Mouse (Mus musculus) forebrain, embryonic 10.5 days (tissue): ENCODE results near the gene 4930469K13Rik. TPM values are rescaled to one million over a fixed set of nuclear protein-coding genes. Genes with fewer than 3 reads are reported as not detected.
A peak's percentile ranks its signal among the peaks of the same experiment; 100 is the strongest.

Experiments
- DNase-seq: peaks from one replicate; pipeline ENCODE4 v3.0.0-alpha.2; 2017; ENCODE audit warnings: low spot score; ENCODE audit errors: extremely low spot score
- H3K27ac ChIP-seq: fragments of 300-500 bp; sonication (generic); 2 replicates; pipeline ENCODE4 v1.5.1; 2016; ENCODE audit warnings: mild to moderate bottlenecking
- H3K27me3 ChIP-seq: fragments of 300-500 bp; sonication (generic); 2 replicates; pipeline ENCODE4 v1.6.1; 2016; ENCODE audit warnings: mild to moderate bottlenecking; ENCODE audit not compliant: poor library complexity, severe bottlenecking
- H3K36me3 ChIP-seq: fragments of 300-500 bp; sonication (generic); replicated peaks from 2 replicates; pipeline ENCODE4 v1.6.1; 2016; ENCODE audit warnings: mild to moderate bottlenecking, moderate library complexity
- H3K4me1 ChIP-seq: fragments of 300-500 bp; sonication (generic); 2 replicates; pipeline ENCODE4 v1.6.1; 2016
- H3K4me3 ChIP-seq: fragments of 300-500 bp; sonication (generic); 2 replicates; pipeline ENCODE4 v1.5.1; 2016; ENCODE audit warnings: mild to moderate bottlenecking, moderate library complexity
- H3K9me3 ChIP-seq: fragments of 300-500 bp; sonication (generic); 2 replicates; pipeline ENCODE4 v1.6.1; 2016; ENCODE audit warnings: mild to moderate bottlenecking, moderate library complexity
- WGBS: fragments of 180-500 bp; shearing (Covaris S2); methylation state at CpG from one replicate; pipeline ENCODE4 v1.1.7; 2016; 5-methylcytosine and 5-hydroxymethylcytosine counted together
- polyA plus RNA-seq: library from polyadenylated mRNA; unstranded; fragments of >200 nt; fragmentation: Nextera tagmentation; extraction: Ambion mirVana; gene quantifications from 2 replicates; pipeline ENCODE4 v1.2.1, GENCODE M21; 2016

The 4930469K13Rik gene
- polyA plus RNA-seq, 1 experiment from 2014 or later, result not detected

DNA sequence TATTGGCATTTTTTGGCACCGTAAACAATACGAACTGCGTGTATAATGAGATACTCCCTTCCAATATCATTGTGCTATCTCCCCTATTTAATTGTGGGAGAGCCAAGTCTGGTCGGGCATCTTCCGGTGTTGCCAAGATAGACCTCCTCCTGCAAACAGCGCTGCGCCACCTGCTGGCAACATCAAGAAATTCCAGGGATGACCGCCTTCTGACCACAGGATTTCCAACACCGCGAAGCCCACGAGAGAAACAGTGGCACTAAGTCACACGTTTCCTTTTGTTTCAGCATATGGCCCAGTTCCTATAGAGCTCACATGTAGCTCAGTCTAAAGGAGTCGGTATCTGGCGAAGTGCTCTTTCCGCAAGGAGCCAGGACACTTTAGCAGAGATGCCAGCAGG, 24.6 kb downstream of the 4930469K13Rik start:
- Histone ChIP-seq H3K4me3 (no peak overlapping the region), H3K27me3 (peaks cover 8% of the 10 kb centered on the region), H3K9me3 (no peaks in the 10 kb centered on the region), H3K36me3 (no peaks in the 10 kb centered on the region), H3K4me1 (peaks cover 4% of the 10 kb centered on the region; the same call in 1 of the 2 replicates), H3K27ac (no peak overlapping the region)
- WGBS, result 16% methylated on average over 15 of the region's 15 CpGs
- DNase-seq, result peak; percentile 74

GRCm38 (mm10) chr11:34072309-34072708, 26.0 kb downstream of the 4930469K13Rik start:
- DNase-seq, result no peak
- 69% methylated on average over 4 of the region's 4 CpGs for WGBS
- Histone ChIP-seq H3K4me1 (peaks cover 4% of the 10 kb centered on the region; the same call in 1 of the 2 replicates), H3K9me3 (no peaks in the 10 kb centered on the region), H3K36me3 (no peaks in the 10 kb centered on the region), H3K27ac (no peak overlapping the region), H3K27me3 (peaks cover 8% of the 10 kb centered on the region), H3K4me3 (no peak overlapping the region)

GRCm38 (mm10) chr11:34070596-34070995, 27.8 kb downstream of the 4930469K13Rik start:
- H3K27ac ChIP-seq, result no peak overlapping the region
- peaks cover 4% of the 10 kb centered on the region; the same call in 1 of the 2 replicates for H3K4me1 ChIP-seq
- peaks cover 8% of the 10 kb centered on the region for H3K27me3 ChIP-seq
- no peaks in the 10 kb centered on the region for H3K36me3 ChIP-seq
- DNase-seq, result no peak
- no peak overlapping the region for H3K4me3 ChIP-seq
- no peaks in the 10 kb centered on the region for H3K9me3 ChIP-seq

GRCm38 (mm10) chr11:34063702-34064485, 34.5 kb downstream of the 4930469K13Rik start:
- no peak for DNase-seq
- no peaks in the 10 kb centered on the region for H3K36me3 ChIP-seq
- 52% methylated on average over 5 of the region's 5 CpGs for WGBS
- H3K4me1 ChIP-seq, result peaks cover 8% of the 10 kb centered on the region
- H3K9me3 ChIP-seq, result no peaks in the 10 kb centered on the region
- H3K27ac ChIP-seq, result peak overlapping the region; percentile 63
- H3K4me3 ChIP-seq, result no peak overlapping the region
- no peaks in the 10 kb centered on the region for H3K27me3 ChIP-seq

DNA sequence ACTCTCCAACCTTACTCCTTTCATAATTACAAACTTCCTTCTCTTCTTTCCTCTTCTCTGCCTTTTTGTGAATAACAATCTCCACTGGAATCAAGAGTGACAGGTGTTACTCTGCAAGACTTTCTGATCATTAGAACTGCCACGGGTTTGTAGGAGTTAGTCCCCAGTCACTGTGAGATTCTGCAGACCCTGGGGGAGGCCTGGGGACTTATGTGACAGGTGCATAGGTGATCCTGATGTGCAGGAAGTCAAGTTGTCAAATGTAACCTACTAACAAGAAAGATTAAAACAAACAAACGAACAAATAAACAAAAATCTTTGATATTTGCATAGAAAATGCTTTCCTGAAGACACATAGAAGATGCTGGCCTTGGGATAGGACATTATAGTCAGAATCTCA, 35.1 kb downstream of the 4930469K13Rik start:
- DNase-seq, result no peak
- no peak overlapping the region for H3K27ac ChIP-seq
- no peak overlapping the region for H3K4me3 ChIP-seq
- no peaks in the 10 kb centered on the region for H3K36me3 ChIP-seq
- H3K9me3 ChIP-seq, result no peaks in the 10 kb centered on the region
- 70% methylated on average over 2 of the region's 2 CpGs for WGBS
- H3K4me1 ChIP-seq, result peaks cover 8% of the 10 kb centered on the region
- H3K27me3 ChIP-seq, result no peaks in the 10 kb centered on the region

- Histone ChIP-seq H3K4me3 (no peak overlapping the region), H3K36me3 (no peaks in the 10 kb centered on the region), H3K27me3 (no peaks in the 10 kb centered on the region), H3K27ac (no peak overlapping the region), H3K9me3 (no peaks in the 10 kb centered on the region), H3K4me1 (peaks cover 8% of the 10 kb centered on the region)
- WGBS, result 62% methylated on average over 6 of the region's 6 CpGs
- DNase-seq, result no peak
Measured at GRCm38 (mm10) chr11:34061740-34062139, 36.6 kb downstream of the 4930469K13Rik start.

- peaks cover 4% of the 10 kb centered on the region for H3K4me1 ChIP-seq
- DNase-seq, result no peak
- H3K36me3 ChIP-seq, result no peaks in the 10 kb centered on the region
- WGBS, result 92% methylated on average over 6 of the region's 6 CpGs
- no peak overlapping the region for H3K4me3 ChIP-seq
- no peak overlapping the region for H3K27ac ChIP-seq
- H3K27me3 ChIP-seq, result no peaks in the 10 kb centered on the region
- no peaks in the 10 kb centered on the region for H3K9me3 ChIP-seq
Measured at GRCm38 (mm10) chr11:34058960-34059359, 39.4 kb downstream of the 4930469K13Rik start.

DNA sequence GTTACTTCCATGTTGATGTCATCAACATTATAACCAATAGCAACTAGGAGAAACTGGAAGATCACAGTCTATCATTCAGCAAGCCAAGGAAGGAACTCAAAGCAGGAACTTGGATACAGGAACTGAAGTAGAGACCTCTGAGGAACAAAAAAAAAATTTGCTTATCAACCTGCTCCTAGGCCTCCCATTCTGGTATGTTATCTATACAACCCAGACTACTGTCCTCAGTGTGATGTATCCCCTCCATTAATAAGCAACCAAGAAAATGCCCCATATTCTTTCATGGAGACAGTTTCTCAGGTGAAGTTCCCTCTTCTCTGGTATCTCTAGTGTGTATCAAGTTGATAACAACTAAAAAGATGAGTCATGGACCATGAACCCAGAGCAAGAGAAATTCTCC, 40.0 kb downstream of the 4930469K13Rik start:
- DNase-seq, result no peak
- H3K4me1 ChIP-seq, result no peaks in the 10 kb centered on the region
- no peaks in the 10 kb centered on the region for H3K36me3 ChIP-seq
- no peaks in the 10 kb centered on the region for H3K9me3 ChIP-seq
- H3K27ac ChIP-seq, result no peak overlapping the region
- no peak overlapping the region for H3K4me3 ChIP-seq
- no peaks in the 10 kb centered on the region for H3K27me3 ChIP-seq

DNA sequence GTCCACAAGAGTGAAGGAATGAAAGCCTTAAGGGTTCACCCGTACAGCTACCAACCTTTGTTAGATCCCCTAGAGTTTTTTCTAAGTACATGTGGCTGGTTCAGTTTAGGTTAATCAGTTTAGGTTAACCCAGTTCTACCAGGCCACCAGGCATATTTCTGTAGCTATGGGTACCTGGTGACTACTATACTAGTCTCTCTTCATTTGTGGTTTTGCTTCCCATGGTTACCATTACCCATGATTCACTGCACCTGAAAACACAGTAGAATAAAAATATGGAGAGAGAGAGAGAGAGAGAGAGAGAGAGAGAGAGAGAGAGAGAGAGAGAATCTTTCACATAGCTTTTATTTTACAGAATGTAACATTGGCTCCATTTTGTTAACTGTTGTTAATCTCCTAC, 41.6 kb downstream of the 4930469K13Rik start:
- Histone ChIP-seq H3K4me3 (no peak overlapping the region), H3K27ac (no peak overlapping the region), H3K9me3 (no peaks in the 10 kb centered on the region), H3K4me1 (no peaks in the 10 kb centered on the region), H3K27me3 (no peaks in the 10 kb centered on the region), H3K36me3 (no peaks in the 10 kb centered on the region)
- no peak for DNase-seq
- WGBS, result 92% methylated on average over 1 of the region's 1 CpGs

DNA sequence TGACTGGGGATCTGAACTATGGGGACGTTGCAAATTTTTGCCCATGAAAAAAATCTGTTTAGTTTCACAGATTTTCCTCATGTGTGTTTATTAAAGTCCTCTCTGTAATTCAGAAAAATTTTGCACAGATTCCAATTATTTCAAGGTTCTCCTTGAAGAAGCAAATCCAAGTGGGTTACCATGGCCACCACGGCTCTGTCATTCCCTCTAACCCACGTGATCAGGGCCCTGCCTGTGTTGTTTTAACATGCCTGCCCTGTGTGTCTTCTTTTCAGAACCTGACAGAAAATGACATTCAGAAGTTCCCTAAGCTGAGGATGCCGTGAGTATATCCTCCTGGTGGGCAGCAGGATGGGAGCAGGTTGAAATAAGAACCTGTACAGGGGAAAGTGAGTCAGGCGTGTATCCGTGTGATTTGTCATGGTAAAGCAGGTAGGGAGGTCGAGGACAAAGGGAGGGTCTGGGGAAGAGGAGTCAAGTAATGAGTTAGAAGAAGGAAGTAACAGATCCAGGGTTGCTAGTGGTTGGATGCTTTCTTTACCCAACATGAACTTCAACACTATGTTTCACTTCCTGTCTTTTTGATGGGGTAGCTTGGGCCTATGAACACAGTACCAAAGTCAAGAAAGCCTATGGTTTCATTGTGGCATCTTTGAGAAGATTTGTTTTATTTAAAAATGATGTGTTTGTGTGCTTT, 44.2 kb downstream of the 4930469K13Rik start:
- WGBS, result 82% methylated on average over 7 of the region's 7 CpGs
- H3K36me3 ChIP-seq, result no peaks in the 10 kb centered on the region
- no peak overlapping the region for H3K27ac ChIP-seq
- no peaks in the 10 kb centered on the region for H3K27me3 ChIP-seq
- H3K4me1 ChIP-seq, result no peaks in the 10 kb centered on the region
- no peak for DNase-seq
- H3K9me3 ChIP-seq, result no peaks in the 10 kb centered on the region
- H3K4me3 ChIP-seq, result no peak overlapping the region

- Histone ChIP-seq H3K27ac (no peak overlapping the region), H3K4me1 (no peaks in the 10 kb centered on the region), H3K27me3 (no peaks in the 10 kb centered on the region), H3K4me3 (no peak overlapping the region), H3K36me3 (no peaks in the 10 kb centered on the region), H3K9me3 (no peaks in the 10 kb centered on the region)
- 85% methylated on average over 6 of the region's 6 CpGs for WGBS
- no peak for DNase-seq
Measured at GRCm38 (mm10) chr11:34053031-34053818, 45.1 kb downstream of the 4930469K13Rik start.

DNA sequence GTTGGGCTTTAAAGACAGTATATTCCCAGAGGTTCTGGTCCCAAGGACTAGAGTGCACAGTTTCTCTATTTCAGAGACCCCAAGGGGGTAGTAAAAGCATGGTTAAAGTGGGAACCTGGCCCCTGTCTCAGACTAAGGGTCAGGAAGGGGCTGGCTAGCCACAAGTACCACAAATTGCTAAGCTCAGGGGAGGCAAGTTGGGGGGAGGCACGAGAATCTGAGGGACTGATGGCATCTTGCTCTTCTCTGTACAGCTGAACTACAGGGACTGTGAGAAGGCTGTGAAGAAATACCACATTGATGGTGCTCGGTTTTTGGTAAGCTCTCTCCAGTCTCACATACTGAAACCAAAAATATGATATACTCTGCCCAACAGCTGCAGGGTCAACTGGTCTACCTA, 47.7 kb downstream of the 4930469K13Rik start:
- 81% methylated on average over 2 of the region's 2 CpGs for WGBS
- no peaks in the 10 kb centered on the region for H3K4me1 ChIP-seq
- no peaks in the 10 kb centered on the region for H3K9me3 ChIP-seq
- H3K27me3 ChIP-seq, result no peaks in the 10 kb centered on the region
- H3K4me3 ChIP-seq, result no peak overlapping the region
- H3K36me3 ChIP-seq, result no peaks in the 10 kb centered on the region
- no peak overlapping the region for H3K27ac ChIP-seq
- DNase-seq, result no peak

GRCm38 (mm10) chr11:34050063-34050462, 48.3 kb downstream of the 4930469K13Rik start:
- Histone ChIP-seq H3K4me3 (no peak overlapping the region), H3K9me3 (no peaks in the 10 kb centered on the region), H3K27me3 (no peaks in the 10 kb centered on the region), H3K27ac (no peak overlapping the region), H3K4me1 (no peaks in the 10 kb centered on the region), H3K36me3 (no peaks in the 10 kb centered on the region)
- 97% methylated on average over 1 of the region's 1 CpGs for WGBS
- no peak for DNase-seq
